Mouse (Mus musculus): ENCODE results near the gene Cdkal1.

DNA sequence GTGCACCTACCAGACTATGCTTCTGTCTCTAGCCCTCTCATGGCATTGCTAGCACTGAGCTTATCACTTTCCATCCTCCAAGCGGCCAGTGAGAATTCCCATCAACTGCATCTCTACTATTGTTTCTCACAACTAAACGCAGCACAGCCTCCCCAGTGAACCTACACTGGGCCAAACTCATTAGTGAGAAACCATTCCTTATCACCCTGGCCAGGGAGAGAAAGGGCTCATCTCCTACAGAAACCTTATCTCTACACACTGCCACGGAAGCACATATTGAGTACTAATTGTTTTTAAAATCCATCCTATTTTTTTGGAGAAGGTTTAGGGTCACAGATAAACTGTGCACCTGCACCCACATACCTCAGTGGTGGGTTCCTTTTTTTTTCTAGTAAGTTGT, 147.9 kb downstream of the Cdkal1 start:
- TF ChIP-seq CTCF (conservative IDR thresholded peaks at IDR 0.05; ENCODE audit: low read length) (no peak), NANOG (IDR thresholded peaks at IDR 0.05; ENCODE audit: borderline replicate concordance, low read length) (no peak)

Measured in E14TG2a.4 (cell line).